Mouse (Mus musculus) CD4-positive, CD25-positive, alpha-beta regulatory T cell, adult 9 weeks (primary cell): ENCODE data around the gene Tmem258. TPM values are rescaled to one million over a fixed set of nuclear protein-coding genes. Genes with fewer than 3 reads are reported as not detected.

Experiments used
- polyA plus RNA-seq: library from polyadenylated mRNA; unstranded; fragments of 100-300 nt; shearing (Covaris generic); gene quantifications from one replicate; pipeline ENCODE4 v1.2.1, GENCODE M21; 2017

Gene Tmem258
- 375 TPM for polyA plus RNA-seq

DNA sequence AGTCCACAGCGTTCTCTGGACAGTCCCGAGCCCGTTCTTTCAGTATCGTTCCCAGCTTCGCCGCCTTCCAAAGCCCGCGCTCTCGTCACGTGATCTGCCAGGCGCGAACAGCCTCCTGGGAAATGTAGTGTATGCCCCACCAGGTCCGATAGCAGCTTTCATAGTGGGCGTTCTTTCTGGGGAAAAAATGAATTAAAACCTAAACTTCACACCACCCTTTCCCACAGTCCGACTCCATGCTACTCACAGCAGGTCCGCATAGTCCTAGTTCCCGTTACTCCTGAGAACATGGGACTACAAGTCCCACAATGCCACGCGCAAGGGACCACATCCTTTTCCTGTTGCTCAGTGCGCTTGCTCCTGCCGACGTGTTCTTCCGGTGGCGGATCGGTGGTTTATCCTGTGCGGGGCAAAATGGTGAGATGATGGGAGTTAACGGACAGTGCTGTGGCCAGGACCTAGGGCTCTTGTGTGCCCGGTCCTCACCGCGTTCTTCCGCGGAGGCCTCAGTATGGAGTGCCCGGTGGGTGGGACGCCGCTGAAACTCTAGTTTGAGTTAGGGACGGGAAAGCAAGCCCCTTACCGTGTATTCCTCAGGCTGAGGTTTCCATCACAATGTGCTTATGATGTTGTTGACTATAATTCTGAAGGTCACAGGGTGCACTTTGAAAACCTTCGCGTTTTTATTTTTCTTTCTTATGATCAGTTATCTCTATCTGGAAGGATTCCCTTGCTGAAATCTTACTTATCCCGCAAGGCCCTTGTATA, at the start of gene Tmem258, which contains the start of gene Fen1:
TSS of gene Tmem258 (plus strand) at position 167 of the 768 bp plus-strand sequence.
TSS of gene Fen1 (minus strand) at position 322 of the 768 bp plus-strand sequence.

DNA sequence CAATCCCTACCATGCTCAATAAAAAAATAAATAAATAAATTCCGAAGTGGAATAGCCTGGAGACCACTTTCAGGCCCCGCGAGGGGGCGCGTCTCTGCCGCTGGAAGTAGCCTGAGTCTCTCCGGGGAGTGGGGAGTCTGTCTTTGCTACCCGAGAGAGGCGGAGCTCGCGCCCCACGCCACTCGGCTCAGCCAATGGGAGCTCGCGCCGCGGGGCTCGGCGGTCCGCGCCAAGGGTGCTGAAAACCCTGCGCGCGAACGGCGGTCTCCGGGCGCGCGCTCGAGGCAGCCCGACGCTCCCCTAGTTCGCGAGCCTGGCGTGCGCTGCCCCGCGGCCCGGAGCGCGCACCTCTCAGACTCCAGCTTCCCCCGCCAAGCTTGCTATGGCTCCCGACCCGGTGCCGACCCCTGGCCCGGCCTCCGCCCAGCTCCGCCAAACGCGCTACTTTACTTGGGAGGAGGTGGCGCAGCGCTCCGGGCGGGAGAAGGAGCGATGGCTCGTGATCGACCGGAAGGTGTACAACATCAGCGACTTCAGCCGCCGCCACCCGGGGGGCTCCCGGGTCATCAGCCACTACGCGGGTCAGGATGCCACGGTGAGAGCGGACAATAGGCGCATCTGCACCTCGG, 21.0 kb upstream of the Tmem258 start, which contains the start of gene Fads1:
TSS of gene Fads1 (plus strand) at position 219 of the 629 bp plus-strand sequence.

DNA sequence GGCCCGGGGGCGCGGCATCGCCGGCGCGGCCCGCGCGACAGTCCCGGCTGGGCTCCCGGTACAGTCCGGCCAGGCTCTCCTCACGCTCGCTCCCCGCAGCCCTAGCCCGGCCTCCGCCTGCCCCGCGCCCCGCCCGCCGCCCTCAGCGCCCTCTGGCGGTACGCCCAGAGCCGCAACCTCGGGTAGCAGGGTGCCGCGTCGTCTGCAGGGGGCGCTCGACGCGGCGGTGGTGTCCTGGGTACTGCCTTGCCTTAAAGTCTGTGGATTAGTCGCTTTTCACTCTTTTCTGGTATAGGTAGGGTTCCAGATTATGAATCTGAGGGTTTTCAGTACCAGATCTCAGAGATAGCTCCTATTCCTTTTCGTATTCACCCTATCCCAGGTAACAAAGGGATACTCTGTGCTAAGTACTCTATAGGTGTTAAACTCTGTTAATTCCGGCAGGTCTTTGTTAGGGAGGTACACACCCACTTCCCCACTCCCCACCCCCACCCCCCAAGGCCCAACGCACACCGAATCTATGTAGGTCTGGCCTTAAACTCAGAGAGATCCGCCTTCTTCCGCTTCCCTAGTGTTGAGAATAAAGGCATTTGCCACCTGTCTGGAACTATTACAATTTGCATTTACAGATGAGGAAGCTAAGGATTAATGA, 37.0 kb downstream of the Tmem258 start, which contains the start of gene Myrf:
TSS of gene Myrf (minus strand) at position 95 of the 652 bp plus-strand sequence.

Other genes with a start within 250 kb of the Tmem258 start
- gene Fth1, start 223.4 kb upstream of the Tmem258 start, polyA plus RNA-seq = 1,523 TPM
- 0.21 TPM for gene Best1, start 202.4 kb upstream of the Tmem258 start, polyA plus RNA-seq
- gene Rab3il1, start 202.3 kb upstream of the Tmem258 start, polyA plus RNA-seq = 0.21 TPM
- not detected for gene Fads3, start 162.4 kb upstream of the Tmem258 start, polyA plus RNA-seq
- gene Fads2, start 102.3 kb upstream of the Tmem258 start, polyA plus RNA-seq = 0.26 TPM
- 8.8 TPM for gene Fads1, start 21.1 kb upstream of the Tmem258 start, polyA plus RNA-seq
- gene Fen1, start 155 bp downstream of the Tmem258 start, polyA plus RNA-seq = 44.6 TPM
- gene Myrf, start 36.7 kb downstream of the Tmem258 start, polyA plus RNA-seq = not detected
- 0.06 TPM for gene Dagla, start 100.9 kb downstream of the Tmem258 start, polyA plus RNA-seq
- gene Syt7, start 185.1 kb downstream of the Tmem258 start, polyA plus RNA-seq = not detected